Mouse (Mus musculus): ENCODE results near the gene St13.

The St13 gene

DNA sequence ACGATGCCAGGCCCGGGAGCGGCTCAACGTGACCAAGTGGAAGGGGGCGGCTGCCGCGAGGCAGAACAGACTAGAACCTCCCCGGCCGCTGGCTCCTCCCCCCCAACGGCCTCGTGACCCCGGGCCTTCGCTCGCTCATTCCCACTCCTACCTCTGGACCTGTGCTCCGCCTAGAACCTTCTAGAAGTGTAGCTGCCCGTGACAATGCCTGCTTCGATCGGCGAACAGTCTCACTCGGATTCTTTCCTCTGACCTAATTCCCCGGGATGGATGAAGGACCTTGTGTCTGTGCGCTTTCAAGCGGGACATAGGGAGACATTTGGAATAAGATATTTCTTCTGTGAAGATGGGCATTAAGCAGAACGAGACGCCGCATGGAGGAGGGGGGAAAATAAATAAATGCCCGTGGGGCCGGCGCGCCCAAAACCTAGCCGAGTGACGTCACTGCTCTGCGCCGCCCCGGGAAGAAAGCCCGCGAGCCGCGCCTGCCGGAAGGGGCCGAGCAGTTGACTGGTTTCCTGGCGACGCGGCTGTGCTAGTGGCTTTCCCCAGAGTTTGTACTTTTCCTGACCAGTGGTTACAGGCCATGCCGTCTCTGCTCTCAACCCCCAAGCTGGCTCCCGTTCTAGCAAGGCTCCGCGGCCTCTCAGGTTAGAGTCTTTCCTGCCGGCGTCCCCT, at the start of gene St13, which contains the start of gene Xpnpep3:
Gene St13 (minus strand): TSS at position 440 of the 678 bp plus-strand sequence.
Gene Xpnpep3 (plus strand): TSS at position 501 of the 678 bp plus-strand sequence.
- peak; percentile 98 to 99 for DNase-seq

DNA sequence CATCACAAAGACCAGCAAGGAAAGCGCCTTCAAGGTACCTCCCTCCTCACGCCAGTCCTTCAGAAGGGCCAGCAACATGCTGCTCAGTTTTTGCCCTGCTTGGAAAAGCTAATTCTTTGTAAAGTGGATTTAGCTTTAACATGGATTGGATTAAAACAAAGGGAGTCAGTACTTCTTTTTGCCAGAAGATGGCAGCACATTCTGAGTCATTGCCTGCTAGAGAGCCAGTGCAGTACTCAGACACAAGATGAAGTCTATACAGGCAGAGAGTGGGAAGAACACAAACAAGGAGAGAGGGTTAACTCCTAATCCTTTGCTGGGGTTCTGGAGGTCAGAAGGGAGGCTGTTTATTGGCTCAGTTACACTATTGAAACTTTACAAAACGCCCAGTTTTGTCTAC, 48.6 kb upstream of the St13 start:
- peak; percentile 14 to 73 for DNase-seq

DNA sequence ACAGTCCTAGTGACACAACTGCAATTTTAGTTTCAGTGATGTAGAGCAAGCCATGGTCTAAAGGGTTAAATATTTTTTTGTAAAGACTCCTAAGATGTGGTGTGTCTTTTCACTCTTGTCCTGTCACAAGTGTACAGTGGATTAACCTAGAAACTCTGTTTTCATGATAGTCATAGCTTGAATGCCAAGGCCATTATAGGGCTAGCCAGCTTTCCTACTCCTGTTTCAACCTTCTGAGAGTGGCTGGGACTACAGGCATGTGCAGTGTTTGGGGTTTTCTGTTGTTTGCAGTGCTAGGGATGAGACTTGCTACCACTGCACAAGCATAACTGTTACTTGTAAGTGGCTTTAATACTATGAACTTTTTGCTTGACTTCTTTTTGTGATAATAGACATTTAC, 39.4 kb upstream of the St13 start:
- DNase-seq = no peak

DNA sequence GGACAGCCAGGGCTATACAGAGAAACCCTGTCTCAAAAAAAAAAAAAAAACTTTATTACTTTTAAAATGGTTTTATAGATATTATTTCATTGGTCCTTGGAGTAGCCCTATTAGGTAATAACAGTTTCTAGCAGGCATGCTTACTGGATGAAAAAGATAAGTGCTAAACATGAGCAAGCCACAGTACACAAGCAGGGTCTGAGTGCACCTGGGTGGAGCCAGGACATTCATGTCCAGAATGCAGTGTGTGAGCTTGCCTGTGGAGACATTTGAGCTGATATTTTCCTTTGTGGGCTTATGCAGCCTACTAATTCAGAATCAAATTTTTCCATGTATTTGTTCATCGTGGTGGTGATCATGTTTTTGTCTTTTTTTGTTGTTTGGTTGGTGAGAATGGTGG, 38.5 kb upstream of the St13 start:
- no peak for DNase-seq

DNA sequence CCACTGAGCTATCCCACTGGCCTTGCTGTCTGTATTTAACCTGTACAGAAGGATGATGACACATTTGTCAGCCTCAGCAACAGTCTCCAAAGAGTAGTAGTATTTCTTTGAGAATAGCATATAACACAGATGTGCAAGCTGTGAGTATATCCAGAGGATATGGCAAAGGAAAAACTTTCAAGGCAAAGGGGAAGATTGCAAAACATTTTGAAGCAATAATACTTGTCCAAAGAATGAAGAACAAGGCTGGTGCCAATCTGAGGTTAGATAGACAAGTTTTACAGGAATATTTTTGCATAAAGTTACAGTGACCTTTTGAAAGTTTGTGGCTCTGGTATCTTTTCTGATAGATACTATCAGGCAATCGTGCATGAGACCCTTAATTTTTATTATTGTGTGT, 31.3 kb upstream of the St13 start:
- no peak for DNase-seq

DNA sequence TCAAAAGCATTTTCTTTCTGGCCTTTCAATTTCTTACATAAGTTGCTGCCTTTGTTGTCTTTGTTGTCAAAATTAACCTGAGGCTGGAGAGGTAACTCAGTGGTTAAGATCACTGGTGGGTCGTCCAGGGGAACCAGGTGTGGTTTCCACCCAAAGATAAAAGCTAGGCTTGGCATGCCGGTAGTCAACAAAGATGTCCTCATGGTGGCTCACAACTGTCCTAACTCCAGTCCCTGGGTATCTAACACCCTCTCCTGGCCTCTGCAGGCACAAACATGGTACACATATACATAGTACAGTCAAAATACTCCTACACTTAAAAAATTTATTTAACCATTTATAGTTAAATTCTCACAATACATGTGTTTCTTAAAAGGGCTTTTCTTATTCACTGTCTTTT, 28.1 kb upstream of the St13 start:
- DNase-seq = no peak

DNA sequence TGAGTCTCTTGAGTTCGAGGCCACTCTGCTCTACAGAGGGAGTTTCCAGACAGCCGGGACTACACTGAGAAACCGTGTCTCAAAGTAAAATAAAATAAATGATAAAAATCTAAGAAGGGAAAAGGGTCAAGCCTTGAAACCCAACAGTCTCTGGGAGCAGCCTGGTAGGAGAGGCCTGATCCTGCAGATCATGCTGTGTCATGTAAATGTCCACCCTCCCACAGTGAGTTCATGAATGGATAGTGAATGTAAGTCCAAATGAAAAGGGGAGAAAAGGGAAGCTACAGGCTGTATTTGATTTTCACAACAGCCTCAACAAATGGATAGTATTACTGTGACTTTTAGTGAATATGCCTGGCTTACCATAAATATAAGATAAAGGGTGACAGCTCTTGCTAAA, 25.4 kb upstream of the St13 start:
- DNase-seq = no peak

DNA sequence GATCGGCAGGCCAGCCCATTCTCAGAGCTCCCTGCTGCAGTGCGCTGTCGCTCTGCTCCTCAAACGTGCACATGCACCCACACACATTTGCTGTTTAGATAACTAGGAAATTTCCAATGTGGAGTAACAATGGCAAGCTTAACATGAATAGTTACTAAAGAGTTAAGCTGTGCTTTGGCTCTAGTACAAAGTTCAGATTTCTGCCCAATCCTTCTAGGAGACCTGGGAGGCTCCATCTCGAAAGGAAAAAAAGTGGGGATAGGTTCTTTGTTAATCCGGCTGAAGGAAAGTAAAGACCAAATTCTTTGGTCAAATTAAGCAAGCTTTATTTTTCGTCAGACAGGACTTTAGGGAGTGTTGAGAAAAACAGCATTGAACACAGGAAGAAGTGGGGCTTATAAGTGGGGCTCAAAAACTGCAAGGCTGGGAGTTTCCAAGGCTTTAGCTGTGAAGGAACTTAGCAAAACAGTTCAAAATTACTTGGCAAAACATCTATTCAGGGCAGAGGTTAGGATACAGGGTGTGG, 22.3 kb upstream of the St13 start:
- no peak for DNase-seq

DNA sequence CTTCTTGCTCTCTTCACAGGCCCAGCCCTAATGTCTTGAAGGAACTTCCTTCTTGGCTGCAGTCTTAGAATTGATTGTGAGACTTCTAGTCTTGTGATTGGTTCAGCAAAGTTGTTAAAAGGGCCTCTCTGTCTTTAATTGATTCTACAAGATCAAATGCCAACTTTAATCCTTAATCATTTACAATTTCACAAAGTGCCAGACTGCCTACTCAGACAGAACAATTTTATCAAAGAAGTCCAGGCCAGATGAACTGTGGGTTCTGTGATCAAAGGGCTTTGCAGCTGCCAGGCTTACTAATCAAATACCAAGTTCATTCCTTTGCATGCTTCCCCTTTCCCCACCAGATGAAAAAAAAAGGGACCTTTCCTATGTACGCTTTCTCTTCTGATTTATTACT, 21.6 kb upstream of the St13 start:
- DNase-seq = no peak

DNA sequence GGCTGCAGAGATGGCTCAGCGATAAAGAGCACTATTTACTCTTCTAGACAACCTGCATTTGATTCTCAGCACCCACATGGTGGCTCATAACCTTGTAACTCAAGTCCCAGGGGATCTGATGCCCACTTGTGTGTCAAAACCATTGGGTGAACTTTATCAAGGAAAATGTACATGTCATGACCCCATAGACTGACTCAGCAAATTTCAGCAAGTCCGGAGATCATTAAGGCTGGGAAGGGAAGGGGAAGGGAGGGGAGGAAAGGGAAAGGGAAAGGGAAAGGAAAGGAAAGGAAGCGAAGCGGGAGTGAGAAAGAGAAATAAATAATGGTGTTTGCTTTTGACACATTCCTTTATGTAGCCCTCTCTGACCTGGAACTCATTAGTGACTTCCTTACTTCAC, 18.2 kb upstream of the St13 start:
- DNase-seq = no peak

DNA sequence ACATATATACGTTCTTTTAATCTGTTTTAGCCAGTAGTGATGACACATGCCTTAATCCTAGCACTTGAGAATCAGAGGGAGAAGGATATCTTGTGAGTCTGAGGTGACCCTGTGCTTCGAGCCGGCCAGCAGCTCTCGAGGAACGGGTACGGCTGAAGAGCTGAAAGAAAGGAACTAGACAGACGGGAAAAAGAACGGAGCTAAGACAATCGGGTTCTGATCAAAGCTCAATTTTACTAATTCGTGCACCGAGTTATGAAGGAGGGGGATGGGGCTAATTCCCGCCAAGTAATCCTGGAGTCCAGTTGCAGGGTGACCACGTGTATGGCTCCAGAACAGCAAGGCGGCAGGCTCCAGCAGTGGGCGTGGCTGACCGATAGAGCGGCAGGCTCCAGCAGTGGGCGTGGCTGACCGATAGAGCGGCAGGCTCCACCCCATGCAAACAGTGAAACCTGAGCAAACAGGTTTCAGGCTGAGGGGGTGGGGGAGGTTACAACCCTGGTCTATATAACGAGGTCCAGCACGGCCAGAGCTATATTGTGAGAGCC, 17.0 kb upstream of the St13 start:
- peak in 1 of 2 experiments; percentile 4 for DNase-seq

DNA sequence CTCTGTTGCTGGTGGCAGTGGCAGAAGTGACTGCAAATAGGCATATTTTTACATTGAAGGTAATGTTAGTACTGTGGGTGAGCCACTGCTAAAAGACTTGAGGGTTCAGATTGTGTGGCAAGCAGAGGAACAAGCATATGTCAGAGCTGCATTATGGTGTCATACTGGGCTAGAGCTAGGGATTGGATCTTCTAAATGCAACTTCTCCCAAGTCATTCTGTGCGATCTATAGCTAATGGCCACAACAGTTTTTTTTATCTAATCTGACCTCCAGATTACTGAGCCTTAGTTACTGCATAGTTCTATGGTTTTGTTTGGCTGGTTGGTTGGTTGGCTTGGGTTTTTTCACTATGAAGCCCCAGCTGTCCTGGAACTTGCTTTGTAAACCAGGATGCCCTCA, 8.3 kb upstream of the St13 start, which contains the start of gene Dnajb7:
Gene Dnajb7 (minus strand): TSS at position 101 of the 400 bp plus-strand sequence.
- DNase-seq = no peak

DNA sequence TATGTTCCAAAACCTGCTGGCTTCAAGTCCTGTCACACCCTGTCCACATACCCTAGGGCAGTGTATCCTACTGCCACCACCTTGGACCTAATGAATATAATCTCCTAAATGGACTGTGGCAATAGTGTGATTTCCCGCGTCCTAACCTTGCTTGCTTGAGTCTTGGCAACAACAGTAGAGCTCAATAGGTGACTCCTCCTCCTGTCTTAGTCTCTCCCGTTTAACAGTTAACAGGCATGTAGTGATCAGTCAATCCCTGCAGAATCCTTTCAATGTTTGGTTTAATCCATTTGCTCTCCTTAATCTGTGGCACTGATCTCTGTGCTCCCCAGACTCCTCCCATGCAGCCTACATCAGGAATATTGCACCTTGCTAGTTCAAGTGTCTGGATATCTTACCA, 5.1 kb upstream of the St13 start:
- no peak for DNase-seq

DNA sequence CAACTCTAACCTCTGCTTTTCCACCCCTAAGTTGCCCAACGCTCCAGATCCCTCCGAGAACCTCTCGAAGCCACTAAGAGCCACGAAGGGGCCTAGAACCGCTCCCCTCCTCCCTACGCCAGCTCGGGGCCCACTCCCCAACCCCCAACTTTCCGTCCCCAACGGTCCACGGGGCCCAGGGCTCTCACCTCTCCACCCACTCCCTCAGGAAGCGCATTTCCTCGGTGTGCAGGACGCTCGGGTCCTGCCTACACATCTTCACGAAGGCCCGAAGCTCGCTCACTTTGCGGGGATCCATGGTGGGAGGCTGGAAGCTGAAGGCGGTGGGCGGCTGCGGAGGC, 610 bp downstream of the St13 start:
- DNase-seq = no peak

DNA sequence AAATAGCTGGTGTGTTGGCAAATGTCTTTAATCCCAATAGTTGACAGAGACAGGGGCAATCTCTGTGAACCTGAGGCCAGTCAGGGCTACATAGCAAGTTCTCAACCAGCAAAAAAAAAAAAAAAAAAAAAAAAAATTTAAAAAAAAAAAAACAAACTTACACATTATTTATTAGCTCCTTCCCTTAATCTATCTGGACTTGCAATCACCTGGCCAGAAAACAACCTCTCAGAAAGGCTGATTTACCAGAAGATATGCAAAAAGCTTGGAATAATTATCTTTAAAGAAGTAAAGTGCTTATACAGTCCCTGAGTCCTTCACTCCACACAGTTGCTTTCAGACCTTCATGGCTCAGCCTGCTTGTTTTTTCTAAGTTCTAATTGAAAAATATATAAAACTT, 1.7 kb downstream of the St13 start:
- no peak for DNase-seq

DNA sequence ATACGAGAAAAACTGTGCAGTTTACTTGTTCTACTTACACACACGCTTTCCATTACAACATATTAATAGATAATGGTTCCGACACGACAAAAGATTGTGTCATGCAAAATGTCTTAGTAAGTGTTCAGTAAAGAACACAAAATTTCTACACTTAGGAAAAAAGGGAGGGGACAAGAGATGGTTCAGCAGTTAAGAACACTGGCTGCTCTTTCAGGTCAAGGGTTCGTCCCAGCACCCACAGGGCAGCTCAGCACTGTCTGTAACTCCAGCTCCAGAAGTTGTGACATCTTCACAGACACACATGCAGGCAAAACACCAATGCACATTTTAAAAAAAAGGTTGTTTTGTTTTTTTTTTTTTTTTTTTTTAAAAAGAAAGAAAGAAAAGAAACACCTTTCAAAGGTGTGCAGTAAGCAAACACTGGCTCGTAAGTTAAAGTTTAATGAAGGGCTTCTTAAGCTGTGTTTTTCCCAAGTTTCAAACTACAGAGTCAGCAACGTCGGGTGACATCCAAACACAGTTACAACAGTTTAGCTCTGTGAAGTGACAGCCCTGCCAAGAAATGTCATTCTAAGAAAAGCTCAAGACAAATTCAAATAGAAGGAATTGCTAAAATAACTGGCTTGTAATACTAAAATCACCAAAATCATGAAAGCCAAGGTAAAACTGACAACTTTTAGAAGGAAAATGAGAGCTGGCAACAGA, 5.5 kb downstream of the St13 start:
- DNase-seq = no peak

DNA sequence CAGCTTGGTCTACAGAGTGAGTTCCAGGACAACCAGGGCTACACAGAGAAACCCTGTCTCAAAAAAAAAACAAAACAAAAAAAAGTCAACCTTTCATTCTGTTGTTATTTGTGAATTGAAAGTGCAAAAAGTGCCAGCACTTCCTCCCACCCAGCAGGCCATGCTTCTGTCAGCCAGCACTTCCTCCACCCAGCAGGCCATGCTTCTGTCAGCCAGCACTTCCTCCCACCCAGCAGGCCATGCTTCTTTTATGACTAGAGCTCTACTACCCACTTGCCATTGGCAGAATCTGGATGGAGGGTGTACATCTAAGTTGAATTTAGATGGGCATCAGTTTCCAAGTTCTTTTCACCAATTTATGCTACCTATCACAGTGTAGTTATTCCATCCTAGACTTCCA, 6.9 kb downstream of the St13 start:
- peak; percentile 24 to 35 for DNase-seq

DNA sequence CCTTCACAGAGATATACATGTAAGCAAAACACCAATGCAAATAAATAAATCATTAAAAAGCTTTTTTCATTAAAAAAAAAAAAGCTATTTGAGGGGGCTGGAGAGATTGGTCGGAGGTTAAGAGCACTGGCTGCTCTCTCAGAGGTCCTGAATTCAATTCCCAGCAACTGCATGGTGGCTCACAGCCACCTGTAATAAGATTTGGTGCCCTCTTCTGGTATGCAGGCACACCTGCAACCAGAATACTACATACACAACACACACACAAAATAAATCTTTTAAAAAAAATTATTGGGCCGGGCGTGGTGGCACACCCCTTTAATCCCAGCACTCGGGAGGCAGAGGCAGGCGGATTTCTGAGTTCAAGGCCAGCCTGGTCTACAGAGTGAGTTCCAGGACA, 13.6 kb downstream of the St13 start:
- DNase-seq = no peak

DNA sequence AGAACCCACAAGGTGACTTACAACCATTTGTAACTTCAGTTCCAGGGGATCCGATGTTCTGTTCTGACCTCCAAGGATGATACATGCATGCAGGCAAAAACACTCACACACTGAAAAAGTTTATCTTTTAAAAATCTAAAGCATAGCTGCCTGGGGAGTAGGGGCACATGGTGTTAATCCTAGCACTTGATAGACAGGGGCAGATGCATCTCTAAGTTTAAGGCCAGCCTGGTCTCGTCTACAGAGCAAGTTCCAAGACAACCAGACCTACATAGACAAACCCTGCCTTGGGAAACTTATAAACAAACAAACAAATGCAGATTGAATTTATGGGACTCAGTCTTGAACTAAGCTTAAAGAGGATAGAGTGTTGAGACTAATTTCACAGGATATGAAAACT, 21.0 kb downstream of the St13 start:
- no peak for DNase-seq

DNA sequence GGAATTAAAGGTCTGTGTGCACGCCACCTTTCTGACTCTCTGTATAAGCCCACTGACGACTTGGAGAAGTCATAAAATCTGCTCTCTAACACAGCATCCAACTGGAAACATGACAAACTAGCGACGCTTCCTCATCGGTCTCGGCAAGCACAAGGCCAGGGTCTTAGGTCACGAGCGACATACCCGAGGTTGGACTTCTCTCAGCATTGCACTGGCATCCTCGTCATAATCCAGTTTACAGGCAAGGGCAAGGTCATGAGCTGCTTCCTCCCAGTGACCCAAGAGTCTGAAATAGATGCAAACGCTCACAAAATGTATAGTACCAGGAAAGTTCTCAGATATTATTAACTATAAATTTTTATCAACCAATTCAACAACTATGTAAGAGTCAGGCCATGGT, 25.3 kb downstream of the St13 start:
- no peak for DNase-seq

DNA sequence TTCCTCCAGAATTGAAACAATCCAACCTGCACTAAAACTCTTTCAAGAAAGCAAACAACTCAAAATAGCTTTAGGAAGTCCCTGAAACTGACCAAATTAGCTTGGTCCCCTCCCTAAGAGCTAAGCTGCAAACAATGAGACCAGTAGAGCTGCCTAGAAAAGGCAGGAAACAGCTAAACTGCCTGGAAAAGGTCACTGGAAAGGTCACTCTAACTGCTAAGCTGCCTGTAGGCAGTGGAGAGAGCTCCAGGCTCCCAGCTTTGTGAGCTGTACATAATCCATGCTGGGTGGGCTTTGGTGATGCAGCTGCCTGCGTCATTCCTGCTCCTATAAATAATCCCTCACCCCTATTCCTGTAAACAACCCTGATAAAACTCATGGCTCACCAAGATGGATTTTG, 29.5 kb downstream of the St13 start:
- DNase-seq = no peak

DNA sequence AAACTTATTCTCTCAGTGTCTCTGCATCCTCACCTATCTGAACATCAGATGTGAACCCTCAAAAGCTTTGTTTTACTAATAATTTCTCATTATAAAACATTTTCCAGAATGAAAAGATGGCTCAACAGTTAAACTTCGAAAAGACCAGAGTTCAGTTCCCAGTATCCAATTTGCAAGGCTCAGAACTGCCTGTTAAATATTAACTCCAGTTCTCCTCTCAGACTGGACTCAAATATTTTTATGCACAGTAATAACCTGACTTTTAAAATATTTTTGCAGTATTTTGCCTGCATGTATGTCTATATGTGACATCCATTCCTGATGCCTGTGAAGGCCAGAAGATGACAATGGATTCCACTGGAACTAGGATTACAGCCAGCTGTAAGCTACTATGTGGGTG, 31.3 kb downstream of the St13 start:
- DNase-seq = no peak

DNA sequence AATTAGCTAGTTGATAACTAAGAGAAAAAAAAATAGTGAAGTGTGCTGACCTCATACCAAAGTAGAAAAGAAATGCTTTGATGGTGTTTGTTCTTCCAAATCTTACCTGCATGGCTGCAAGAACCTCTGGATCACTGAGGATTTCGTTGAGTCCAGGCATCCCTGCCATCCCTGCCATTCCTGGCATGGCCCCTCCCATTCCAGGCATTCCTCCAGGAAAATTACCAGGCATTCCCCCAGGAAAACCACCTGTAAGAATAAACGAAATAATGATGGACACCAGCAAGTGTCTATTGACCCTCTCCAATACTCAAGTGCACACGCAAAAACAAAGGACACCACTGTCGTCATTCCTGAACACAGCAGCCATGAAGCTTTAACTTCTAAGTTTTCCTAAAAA, 33.6 kb downstream of the St13 start:
- no peak for DNase-seq

DNA sequence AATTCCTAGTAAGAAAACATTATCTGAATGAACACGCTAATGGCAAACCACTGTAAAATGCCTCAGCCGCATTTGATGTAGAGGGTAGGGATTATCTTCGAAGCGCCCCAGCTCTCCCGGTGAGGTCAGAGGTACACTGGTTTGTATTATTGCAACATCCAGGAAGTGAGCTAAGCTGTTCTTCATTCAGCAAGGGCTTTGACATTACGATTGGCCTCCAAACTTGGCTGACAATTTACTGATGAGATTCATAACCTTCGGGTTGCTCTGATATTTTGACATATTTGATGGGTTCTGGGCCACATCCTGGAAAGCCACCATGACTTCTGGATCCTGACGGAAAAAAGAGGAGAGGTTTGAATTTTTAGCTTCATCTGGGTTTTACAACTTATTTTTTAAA, 34.6 kb downstream of the St13 start:
- DNase-seq = no peak

Data from cerebellum, postnatal 36 days (tissue).